Mouse (Mus musculus) kidney, postnatal 36 days (tissue): ENCODE measurements around the gene Tmppe.

Experiments
- DNase-seq, 2 experiments: peaks; one replicate each; pipeline ENCODE4 v3.0.0; 2021 to 2022; ENCODE audit warnings: mixed read lengths in 2 of 2

The Tmppe gene

DNA sequence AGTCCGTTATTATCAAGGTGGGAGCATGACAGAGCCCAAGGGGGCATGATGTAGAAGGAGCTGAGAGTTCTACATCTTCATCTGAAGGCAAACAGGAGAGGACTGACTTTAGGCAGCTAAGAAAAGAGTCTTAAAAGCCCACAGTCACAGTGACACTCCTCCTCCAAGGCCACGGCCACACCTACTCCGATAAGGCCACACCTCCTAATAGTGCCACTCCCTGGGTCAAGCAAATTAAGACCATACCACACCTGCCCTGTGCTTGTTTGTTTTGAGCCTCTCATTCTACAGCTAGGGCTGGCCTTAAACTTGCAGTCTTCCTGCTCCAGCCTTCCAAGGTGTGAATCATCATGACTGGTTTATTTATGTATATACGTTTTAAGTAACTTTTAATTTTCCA lies 5.6 kb upstream of the Tmppe start:
- DNase-seq: no peak

DNA sequence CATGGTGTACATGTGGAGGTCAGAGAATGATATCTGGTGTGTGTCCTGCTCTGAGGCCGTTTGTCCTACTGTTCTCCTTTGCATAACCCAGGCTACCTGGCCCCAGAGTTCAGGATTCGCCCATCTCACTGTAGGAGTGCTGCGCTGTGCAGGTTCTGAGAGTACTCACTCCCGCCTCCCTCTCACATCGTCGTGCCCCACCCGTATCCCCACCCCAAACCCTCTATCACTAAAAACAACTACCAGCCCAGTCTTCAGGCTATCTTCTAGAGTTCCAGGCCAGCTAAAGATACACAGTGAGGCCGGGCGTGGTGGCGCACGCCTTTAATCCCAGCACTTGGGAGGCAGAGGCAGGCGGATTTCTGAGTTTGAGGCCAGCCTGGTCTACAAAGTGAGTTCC lies 1.2 kb upstream of the Tmppe start:
- no peak for DNase-seq

DNA sequence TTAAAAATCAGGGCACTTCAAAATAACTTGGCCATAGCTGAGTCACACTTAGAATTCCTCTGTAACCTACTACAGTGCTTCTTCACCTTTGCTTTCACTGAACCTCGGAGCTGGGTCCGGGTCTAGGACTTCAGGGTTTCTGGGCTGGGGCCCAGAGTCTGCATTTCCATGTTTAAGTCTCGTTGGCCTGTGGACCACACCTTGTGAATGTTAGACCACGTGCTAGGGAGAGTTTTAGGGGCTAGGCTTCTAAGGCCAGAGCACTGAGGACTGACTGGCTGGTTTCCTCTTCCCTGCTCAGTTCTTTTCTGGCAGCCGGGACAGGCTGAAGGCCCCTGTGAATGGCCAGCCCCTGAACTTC lies 337 bp upstream of the Tmppe start:
- peak; percentile 32 to 42 for DNase-seq

DNA sequence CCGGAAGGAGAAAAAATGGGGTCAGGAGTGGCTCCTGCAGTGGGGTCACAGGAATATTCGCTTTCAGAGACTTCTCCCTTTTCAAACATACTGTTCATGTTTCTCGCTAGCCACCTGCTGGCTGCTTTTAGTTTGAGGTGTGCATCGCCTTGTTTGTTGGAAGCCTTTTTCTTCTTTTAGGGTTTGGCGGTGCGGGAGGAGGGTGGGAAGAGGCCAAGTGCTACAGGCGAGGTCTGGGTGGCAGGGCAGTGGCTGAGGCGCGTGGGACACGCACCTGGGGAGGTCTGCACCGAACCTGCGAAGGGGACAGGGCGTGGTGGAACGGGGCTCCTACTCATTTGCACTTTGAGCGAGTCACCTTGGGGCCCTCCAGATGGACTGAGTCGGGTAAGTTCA lies 778 bp downstream of the Tmppe start:
- peak; percentile 67 to 73 for DNase-seq

DNA sequence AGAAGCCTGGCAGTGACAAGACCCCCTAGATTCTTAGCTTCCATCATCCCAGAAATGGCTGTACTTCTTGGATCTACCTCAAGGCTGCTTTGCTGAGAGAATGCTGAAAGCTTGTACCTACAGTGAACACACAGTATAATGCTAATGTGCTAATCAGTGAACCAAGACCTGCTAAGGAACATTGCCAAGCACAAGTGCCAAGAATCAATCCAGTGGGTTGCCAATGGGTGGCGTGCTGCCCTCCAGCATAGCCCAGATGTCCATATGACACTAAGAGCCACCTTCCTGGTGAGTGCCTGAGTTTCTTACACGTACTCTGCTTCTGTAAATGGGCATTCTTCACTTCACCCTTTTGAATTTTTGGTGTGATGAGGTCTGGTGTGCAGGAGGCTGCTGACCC lies 6.8 kb downstream of the Tmppe start:
- peak; percentile 77 to 88 for DNase-seq

DNA sequence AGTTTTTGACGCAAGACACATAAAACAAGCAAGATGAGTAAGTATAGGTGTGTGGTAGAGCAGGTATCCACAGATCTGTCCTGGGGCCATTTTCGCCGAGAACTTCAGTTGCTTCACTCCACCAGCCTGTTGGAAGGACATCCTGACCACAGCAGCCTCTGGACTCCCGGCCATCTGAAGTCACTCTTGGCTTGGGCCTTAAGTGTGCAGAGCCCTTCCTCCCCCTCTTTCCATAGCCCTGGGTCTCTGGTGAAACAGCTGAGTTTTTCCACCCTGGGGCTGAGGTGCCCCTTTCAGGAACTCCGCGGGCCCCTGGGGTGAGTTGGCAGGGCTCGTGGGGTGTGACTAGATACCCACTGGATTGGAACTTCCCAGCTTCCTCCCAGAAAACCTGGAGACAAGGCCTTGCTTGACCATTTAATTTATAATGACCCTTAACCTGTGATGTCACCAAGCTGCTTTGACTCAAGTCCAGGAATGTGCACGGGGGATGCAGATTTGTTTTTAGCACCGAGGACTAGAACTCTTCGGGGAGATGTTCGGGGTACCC lies 9.5 kb downstream of the Tmppe start:
- peak; percentile 35 to 46 for DNase-seq

DNA sequence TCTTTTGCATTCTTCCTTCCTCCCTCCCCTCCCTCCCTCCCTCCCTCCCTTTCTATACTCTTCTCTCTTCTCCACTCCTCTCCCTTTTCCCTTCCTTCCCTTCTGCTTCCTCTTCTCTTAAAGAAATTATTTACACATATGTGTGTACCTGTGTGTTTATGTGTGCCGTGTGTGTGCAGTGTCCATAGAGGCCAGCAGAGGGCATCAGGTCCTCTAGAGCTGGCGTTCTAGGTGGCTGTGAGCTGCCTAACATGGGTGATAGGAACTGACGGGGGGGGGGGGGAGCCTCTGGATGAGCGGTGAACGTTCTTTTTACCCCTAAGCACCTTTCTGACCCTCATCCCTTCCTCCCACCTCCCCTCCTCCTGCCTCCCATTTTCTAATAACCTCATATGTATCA lies 10.4 kb downstream of the Tmppe start:
- DNase-seq: no peak

DNA sequence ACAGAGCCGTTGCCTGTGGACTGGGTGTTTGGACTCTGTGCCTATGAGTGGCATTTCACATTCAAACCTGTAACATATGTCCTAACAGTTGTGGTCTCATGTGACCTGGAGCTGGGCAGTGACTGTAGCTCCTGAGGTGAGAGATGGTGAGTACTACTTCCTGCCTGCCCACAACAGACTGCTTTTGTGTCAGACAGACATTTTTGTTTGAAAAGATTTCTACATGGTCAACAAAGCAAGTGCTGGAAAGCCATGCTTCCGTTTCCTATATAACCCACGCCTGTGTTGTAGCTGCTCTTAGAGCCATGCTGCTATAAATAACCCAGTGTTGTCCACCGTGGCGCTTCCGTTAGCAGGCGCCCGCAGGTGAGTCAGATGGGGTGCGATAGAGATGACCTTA lies 11.5 kb downstream of the Tmppe start:
- DNase-seq: no peak

DNA sequence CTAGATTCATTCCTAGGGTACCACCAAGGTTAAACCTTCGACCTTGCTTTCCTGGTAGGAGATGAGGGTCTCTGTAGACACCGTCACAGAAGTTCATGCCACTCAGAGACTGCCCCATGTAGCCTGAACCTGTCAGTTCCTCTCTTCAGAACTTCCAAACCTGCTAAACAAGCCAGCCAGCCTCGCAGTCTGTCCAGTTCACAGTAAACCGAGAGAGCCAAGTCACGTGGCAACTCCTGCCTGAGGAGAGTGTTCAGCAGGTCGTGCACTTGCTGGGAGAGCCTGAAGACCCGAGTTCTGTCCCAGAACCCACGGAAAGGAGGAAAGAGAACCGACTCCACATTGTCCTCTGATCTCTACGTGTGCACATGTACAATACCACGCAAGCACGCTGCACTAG lies 13.0 kb downstream of the Tmppe start:
- peak; percentile 74 to 75 for DNase-seq

DNA sequence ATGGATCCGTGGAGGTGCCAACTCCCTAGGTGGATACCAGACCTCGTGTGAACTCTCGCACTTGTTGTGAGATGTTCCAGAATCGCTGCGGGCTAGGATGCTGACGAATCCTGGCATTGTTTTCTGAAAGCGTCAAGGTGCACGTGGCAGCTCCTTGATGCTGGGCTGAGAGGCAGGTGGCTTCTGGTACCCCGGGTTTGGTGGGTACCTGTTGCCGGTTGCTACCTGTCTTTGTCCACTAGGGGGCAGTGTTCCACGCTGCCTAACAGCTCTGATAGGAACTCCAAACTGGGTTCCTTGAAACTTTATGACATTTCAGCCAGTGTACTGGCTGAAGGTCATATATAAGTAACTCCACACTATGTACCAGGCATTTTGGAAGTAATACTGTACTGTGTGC lies 14.8 kb downstream of the Tmppe start:
- DNase-seq: peak; percentile 37 to 75

DNA sequence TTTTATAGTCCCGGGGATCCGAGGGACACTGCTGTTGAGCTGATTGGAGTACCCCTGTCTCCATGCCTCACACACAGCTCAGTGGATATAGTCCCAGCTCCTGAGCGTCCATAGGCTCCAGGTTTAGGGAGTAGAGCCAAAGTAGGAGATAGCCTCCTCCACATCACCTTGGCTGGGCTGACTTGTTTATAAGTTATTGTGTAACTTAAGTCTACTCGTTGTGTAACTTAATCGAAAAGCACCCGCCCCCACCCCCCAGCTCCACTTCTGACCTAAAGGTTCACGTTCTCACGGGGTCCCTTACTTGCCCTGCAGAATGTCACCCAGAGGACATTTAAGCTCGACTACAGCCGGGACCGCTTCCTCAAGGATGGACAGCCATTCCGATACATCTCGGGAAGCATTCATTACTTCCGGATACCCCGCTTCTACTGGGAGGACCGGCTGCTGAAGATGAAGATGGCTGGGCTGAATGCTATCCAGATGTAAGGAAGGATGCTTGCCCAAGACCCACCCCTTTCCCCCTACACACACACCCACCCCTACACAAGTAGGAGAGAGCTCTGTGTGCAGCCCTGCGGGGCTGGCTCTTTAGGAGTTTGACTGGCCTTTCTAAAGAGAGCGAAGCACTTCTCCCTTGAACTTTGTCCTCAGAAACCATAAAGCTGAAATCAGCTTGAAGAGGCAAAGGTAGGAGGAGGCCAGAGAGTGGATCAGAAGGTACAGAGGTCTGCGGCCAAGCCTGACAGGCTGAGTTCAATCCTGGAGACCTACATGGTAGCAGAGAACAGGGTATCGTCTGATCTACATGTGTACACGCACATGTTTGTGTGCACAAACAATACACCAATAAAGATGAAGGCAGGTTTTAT lies 16.0 kb downstream of the Tmppe start:
- DNase-seq: peak; percentile 49 to 67

DNA sequence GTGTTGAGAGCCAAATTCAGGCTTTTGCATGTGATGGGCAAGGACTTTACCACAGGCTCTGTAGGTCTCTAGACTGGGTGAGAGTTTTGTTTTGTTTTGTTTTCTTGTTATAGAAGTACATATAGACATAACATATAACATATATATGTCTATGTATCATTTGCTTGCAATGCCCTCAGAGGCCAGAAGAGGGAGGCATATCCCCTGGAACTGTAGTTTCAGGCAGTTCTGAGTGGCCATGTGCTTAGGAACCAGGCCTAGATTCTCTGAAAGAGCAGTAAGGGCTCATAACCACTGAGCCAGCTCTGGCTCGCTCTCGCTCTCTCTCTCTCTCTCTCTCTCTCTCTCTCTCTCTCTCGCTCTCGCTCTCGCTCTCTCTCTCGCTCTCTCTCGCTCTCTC lies 17.3 kb downstream of the Tmppe start:
- peak; percentile 53 to 73 for DNase-seq

DNA sequence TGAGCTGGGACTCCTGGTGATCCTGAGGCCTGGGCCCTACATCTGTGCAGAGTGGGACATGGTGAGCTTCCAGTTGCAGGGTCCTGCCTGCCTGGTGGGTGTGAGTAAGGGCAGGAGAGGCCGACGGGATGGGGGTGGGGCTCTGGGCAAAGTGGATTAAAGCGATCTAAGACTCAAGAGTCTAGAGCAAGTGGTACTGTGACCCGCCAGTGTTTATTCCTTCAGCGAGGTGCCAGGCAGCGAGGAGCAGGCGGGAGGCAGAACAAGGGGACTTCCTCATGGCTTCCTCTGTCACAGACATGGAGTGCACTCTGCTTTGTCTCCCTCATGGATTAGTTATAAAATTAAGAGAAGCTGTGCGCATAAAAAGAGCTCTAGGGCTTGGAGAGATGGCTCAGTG lies 19.5 kb downstream of the Tmppe start:
- no peak for DNase-seq

DNA sequence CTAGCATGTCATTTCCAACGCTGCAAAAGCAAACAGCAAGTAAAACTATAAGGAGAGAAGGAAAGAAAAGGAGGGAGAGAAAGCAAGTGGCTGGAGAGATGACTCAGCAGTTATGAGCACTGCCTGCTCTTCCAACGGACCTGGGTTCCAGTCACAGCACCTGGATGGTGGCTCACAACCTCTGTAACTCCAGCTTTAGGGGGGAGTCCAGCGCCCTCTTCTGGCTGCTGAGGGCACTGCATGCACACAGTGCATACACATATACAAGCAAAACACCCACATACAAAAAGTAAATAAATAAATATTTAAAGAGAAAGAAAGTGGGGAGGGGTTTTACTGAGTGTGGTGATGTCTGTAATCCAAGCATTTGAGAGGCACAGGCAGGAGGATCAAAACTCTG lies 20.1 kb downstream of the Tmppe start:
- no peak for DNase-seq

DNA sequence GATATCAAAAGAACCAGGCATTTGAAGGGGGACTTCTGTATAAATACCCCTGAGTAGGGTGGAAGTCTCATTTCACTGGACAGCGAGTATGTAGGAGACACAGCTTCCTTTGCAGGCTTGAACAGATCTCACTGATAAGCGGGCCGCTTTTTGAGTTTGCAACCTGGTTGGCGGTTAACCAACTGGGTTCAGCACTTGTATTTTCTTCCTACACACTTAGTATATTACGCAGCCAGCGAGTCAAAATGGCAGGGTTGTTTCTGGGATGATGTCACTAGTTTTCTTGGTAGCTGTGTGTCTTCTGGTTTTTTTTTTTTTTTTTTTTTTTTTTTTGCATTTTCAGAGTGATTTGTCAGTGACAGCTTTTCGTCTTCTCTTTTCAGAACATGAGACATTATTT lies 20.9 kb downstream of the Tmppe start:
- DNase-seq: no peak

DNA sequence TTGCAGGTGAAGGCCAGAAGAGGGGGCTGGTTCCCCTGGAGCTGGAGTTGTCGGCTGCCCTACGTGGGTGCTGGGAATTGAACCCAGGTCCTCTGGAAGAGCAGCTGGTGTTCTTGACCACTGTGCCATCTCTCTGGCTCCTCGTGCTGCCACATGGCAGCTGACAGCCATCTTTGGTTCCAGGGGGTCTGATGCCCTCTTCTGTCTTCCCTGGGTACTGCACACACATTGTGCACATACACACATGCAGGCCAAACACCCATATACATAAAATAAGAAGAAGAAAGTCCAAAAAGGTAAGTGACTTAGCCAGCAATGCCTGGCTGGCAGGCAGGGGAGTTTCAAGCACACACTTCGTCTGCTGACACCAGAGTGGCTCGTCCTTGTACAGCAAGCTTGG lies 24.7 kb downstream of the Tmppe start:
- no peak for DNase-seq

DNA sequence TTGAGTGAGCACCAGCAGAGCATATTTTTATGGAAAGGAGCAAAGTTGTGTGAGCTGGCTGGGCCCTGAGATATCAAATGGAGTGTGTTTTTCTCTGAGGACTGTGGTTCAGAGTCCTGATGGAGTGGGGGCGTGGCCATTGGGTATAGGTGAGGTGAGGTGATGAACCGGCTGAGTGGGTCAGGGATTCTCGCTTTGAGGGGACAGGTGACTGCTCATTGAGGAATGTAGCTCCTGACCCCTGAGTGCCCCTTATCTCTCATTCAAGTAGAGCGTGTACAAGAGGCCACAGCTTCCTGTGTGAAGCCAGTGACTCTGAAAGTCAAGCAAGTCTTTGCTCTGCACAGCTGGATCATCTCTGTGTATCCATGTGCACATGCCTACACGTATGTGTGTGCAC lies 25.3 kb downstream of the Tmppe start:
- peak in 1 of 2 experiments; percentile 36 for DNase-seq

DNA sequence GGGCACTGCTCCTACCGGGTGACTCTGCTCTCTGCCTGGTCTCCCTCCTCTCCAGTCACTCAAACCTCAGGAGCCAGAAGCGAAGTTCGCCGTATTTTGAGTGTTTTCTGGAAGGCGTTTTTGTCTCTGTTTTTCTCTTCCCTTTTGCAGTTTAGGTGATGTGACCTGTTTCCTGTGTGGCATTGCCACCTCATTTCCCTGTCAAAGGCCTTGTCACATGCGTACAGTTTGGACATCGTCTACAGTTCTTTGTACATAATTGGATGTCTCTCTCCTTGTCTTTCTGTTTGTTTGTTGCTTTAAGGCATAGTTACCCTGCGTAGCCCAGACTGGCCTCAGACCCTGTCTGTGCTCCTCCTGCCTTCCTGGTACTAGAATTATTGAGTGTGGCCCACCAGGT lies 26.5 kb downstream of the Tmppe start:
- no peak for DNase-seq

DNA sequence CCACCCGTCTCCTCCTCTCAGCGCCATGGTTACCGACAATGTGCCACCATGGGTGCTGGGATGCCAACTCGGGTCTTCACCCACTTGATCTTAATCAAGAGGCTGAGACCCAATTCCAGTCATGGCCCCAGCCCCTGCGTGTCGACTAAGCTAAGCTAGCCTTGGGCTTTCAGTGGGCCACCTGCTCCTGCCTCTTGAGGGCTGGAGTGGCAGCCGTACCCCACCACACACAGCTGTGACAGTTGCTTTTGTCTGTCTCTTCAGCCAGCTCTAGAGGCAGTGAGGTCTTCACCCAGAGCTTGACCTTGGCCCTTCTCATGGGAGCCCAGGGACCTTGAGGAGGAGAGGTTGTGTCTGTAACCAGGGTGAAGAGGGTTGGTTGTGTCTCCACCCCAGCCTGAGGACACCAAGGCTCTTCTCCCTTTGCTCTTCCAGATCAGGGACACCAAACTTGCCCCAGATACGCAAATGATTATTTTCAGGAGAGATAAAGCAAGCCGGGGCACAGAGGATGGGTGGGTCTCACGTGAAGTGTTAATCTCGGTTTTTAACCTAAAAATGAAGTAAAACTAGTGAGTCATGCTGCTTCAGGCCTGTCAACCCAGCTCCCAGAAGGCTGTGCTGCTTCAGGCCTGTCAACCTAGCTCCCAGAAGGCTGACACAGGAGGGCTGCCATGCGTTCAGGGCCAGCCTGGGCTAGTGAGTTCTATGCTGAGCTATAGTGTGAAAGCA lies 27.4 kb downstream of the Tmppe start:
- no peak for DNase-seq

DNA sequence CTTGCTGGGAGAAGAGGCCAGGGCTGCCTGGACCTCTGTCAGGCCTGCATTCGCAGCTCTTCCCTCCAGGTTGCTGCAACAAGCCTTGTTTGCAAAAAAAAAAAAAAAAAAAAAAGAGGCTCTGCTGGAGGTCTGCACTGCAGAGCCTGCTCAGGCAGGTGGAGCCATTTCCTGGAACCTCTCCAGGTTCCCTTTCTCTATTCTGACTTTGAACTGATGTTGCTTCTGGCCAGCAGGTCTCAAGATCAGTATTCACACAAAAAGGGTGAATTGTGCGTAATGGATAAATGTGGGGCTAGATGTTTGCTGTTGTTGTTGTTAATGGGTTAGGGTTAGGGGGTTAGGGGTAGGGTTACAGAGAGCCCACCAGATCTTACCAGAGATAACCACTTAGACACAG lies 34.8 kb downstream of the Tmppe start:
- DNase-seq: peak; percentile 39 to 40

DNA sequence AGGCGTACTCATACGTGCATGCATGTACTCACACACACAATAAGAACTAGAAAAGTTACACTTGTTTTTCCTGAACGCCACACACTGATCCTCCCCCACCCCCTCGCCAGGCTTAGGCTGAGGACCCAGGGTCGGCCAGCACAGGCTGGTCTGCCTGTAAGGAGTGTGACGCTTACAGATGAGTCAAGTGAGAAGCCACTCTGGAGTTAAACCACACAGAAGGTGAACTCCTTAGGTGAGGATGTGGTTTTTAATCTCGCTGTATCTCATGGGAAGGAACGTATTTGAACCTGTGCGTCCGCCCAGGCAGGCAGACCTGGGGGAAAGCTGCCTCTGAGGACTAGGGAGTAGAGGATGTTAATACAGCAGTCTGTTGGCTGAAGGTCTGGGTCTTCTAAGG lies 39.6 kb downstream of the Tmppe start:
- DNase-seq: no peak

DNA sequence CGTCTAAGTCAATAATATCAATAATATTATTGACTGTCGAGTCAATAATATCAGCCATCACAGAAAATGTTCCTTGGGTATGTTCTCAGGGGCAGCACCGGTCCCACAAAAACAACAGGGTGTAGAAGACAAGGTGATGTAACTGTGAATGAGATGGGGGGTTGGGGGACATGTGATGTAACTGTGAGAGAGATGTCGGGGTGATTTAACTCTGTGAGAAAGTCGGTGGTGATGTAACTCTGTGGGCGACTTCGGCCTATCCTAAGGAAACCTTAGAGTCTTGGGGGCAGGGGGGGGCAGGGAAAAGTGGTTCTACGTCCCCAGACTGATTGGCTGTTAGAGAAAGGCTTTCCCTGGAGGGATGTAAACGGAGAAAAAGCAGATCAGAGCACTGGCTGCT lies 41.3 kb downstream of the Tmppe start:
- DNase-seq: no peak

DNA sequence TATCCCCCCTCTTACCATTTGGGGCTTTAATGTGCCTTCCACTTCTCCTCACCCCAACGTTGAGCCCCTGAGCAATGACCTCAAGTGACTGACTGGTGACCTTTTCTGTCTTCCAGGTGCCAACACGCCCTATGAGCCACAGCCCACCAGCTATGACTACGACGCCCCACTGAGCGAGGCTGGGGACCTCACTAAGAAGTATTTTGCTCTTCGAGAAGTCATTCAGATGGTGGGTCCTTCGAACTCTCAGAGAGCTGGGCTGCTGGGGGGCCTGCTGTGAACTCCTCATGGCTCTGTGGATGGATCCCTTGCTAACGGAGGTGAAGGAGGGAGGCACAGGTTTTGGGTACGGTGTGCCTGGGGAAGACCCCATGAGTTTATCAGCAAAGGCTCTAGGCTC lies 42.0 kb downstream of the Tmppe start:
- no peak for DNase-seq

DNA sequence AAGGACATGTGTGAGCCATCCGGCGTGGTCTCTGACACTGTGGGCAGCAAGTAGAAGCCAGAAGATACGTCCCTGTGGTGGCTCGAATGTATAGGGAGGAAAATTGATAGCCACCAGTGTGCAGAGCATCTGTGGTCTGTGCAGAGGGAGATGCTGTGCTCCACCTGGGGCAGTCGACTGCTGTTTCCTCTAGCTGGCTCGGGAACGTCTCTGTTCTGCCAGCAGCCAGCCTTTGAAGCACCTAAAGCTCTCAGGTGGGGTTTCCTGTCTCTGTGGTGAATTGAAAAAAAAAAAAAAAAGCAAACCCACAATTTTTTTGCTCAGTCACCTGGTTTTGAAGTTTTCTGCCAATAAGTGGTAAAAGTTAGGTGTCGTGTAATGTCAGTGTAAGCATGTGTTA lies 42.4 kb downstream of the Tmppe start:
- DNase-seq: no peak
